Mouse (Mus musculus) forebrain, embryonic 12.5 days (tissue): Measurements from ENCODE around the gene Rmdn3. TPM values are rescaled to one million over a fixed set of nuclear protein-coding genes. Genes with fewer than 3 reads are reported as not detected.

Source experiments
- ATAC-seq: fragments of 200-750 bp; cut with Nextera tagmentation; 2 replicates; pipeline ENCODE4 v1.8.0; 2017; ENCODE audit warnings: moderate TSS enrichment; ENCODE audit not compliant: low FRiP score
- H3K27ac ChIP-seq: fragments of 300-500 bp; sonication (generic); 2 replicates; pipeline ENCODE4 v1.5.1; 2016; ENCODE audit warnings: mild to moderate bottlenecking
- H3K27me3 ChIP-seq: fragments of 300-500 bp; sonication (generic); 2 replicates; pipeline ENCODE4 v1.6.1; 2016; ENCODE audit warnings: mild to moderate bottlenecking
- H3K36me3 ChIP-seq: fragments of 300-500 bp; sonication (generic); replicated peaks from 2 replicates; pipeline ENCODE4 v1.6.1; 2016; ENCODE audit warnings: mild to moderate bottlenecking
- H3K4me1 ChIP-seq: fragments of 300-500 bp; sonication (generic); 2 replicates; pipeline ENCODE4 v1.6.1; 2016
- H3K4me2 ChIP-seq: fragments of 300-500 bp; sonication (generic); 2 replicates; pipeline ENCODE4 v1.6.1; 2016; ENCODE audit warnings: mild to moderate bottlenecking, moderate library complexity
- H3K4me3 ChIP-seq: fragments of 300-500 bp; sonication (generic); replicated peaks from 2 replicates; pipeline ENCODE4 v1.5.1; 2016; ENCODE audit warnings: mild to moderate bottlenecking
- H3K9ac ChIP-seq: fragments of 300-500 bp; sonication (generic); 2 replicates; pipeline ENCODE4 v1.6.1; 2016; ENCODE audit warnings: mild to moderate bottlenecking
- H3K9me3 ChIP-seq: fragments of 300-500 bp; sonication (generic); 2 replicates; pipeline ENCODE4 v1.6.1; 2016
- WGBS: fragments of 180-500 bp; shearing (Covaris S2); methylation state at CpG from one replicate; pipeline ENCODE4 v1.1.7; 2016; 5-methylcytosine and 5-hydroxymethylcytosine counted together
- polyA plus RNA-seq: library from polyadenylated mRNA; unstranded; fragments of >200 nt; fragmentation: Nextera tagmentation; extraction: Ambion mirVana; gene quantifications from 2 replicates; pipeline ENCODE4 v1.2.1, GENCODE M21; 2016

Rmdn3 gene
- polyA plus RNA-seq, 1 experiment from 2014 or later: 43.6 TPM

- Histone ChIP-seq H3K27me3 (no peaks in the 10 kb centered on the region), H3K4me3 (no peak overlapping the region), H3K9ac (no peak overlapping the region), H3K27ac (no peak overlapping the region), H3K36me3 (peaks cover 38% of the 10 kb centered on the region), H3K4me2 (no peak overlapping the region), H3K4me1 (peaks cover 25% of the 10 kb centered on the region), H3K9me3 (no peaks in the 10 kb centered on the region)
- WGBS: 90% methylated on average over 5 of the region's 5 CpGs
- no peak for ATAC-seq
Measured at GRCm38 (mm10) chr2:119177384-119177939, 20.6 kb upstream of the Rmdn3 start.

GRCm38 (mm10) chr2:119176761-119177160 lies 19.9 kb upstream of the Rmdn3 start:
- Histone ChIP-seq H3K27me3 (no peaks in the 10 kb centered on the region), H3K9ac (no peak overlapping the region), H3K36me3 (peaks cover 38% of the 10 kb centered on the region), H3K4me3 (no peak overlapping the region), H3K27ac (no peak overlapping the region), H3K4me1 (peaks cover 31% of the 10 kb centered on the region), H3K9me3 (no peaks in the 10 kb centered on the region), H3K4me2 (no peak overlapping the region)
- ATAC-seq: no peak
- 59% methylated on average over 3 of the region's 3 CpGs for WGBS

GRCm38 (mm10) chr2:119175614-119176013 lies 18.8 kb upstream of the Rmdn3 start:
- H3K4me2 ChIP-seq: no peak overlapping the region
- H3K27ac ChIP-seq: no peak overlapping the region
- no peak overlapping the region for H3K9ac ChIP-seq
- no peak overlapping the region for H3K4me3 ChIP-seq
- ATAC-seq: no peak
- peaks cover 31% of the 10 kb centered on the region for H3K4me1 ChIP-seq
- H3K9me3 ChIP-seq: no peaks in the 10 kb centered on the region
- H3K27me3 ChIP-seq: no peaks in the 10 kb centered on the region
- 75% methylated on average over 6 of the region's 6 CpGs for WGBS
- peaks cover 34% of the 10 kb centered on the region for H3K36me3 ChIP-seq

DNA sequence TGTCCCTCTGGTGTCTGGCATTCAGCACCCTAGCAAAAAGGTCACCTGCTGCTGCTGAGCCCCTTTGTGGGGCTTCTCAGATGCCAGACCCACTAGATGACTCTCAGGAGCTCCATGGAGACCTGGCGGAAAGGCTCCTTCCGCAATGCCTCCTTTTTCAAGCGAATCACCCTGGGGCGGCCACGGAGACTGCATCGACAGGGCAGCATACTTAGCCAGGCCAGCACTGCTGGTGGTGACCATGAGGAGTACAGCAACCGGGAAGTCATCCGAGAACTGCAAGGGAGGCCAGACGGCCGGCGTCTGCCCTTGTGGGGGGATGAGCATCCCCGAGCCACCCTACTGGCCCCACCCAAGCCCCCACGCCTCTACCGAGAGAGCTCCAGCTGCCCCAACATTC lies 18.0 kb upstream of the Rmdn3 start:
- Histone ChIP-seq H3K9ac (no peak overlapping the region), H3K9me3 (no peaks in the 10 kb centered on the region), H3K4me1 (peaks cover 31% of the 10 kb centered on the region), H3K36me3 (peaks cover 26% of the 10 kb centered on the region), H3K27me3 (0 out of 2 replicates have a peak, but pooled peaks cover 4% of the 10 kb centered on the region), H3K27ac (no peak overlapping the region), H3K4me3 (no peak overlapping the region), H3K4me2 (no peak overlapping the region)
- ATAC-seq: no peak
- WGBS: 59% methylated on average over 14 of the region's 14 CpGs

- Histone ChIP-seq H3K4me1 (peaks cover 31% of the 10 kb centered on the region), H3K27ac (0 out of 2 replicates have a peak within 1 kb of the TSS, but pooled peaks have one; percentile 47), H3K9ac (0 out of 2 replicates have a peak within 1 kb of the TSS, but pooled peaks have one; percentile 17), H3K4me2 (0 out of 2 replicates have a peak within 1 kb of the TSS, but pooled peaks have one; percentile 1), H3K27me3 (peaks cover 11% of the 10 kb centered on the region; the same call in 1 of the 2 replicates), H3K4me3 (no peak within 1 kb of the TSS), H3K36me3 (peaks cover 19% of the 10 kb centered on the region; the same call in 1 of the 2 replicates), H3K9me3 (no peaks in the 10 kb centered on the region)
- no peak; the same call in 1 of the 2 replicates for ATAC-seq
- WGBS: 28% methylated on average over 8 of the region's 8 CpGs
Measured at GRCm38 (mm10) chr2:119173991-119174651, 17.3 kb upstream of the Rmdn3 start, which contains the start of gene Gm14137. Gm14137 (plus strand) TSS chr2:119174509.

GRCm38 (mm10) chr2:119172862-119173576 lies 16.2 kb upstream of the Rmdn3 start:
- H3K4me1 ChIP-seq: peaks cover 32% of the 10 kb centered on the region
- H3K4me2 ChIP-seq: 0 out of 2 replicates have a peak overlapping the region, but pooled peaks have one; percentile 1
- H3K27me3 ChIP-seq: peaks cover 22% of the 10 kb centered on the region
- H3K4me3 ChIP-seq: no peak overlapping the region
- ATAC-seq: peak; percentile 46; the same call in 1 of the 2 replicates
- peak overlapping the region; percentile 47; the same call in 1 of the 2 replicates for H3K27ac ChIP-seq
- peaks cover 10% of the 10 kb centered on the region; the same call in 1 of the 2 replicates for H3K36me3 ChIP-seq
- H3K9me3 ChIP-seq: no peaks in the 10 kb centered on the region
- 0 out of 2 replicates have a peak overlapping the region, but pooled peaks have one; percentile 17 for H3K9ac ChIP-seq
- WGBS: 27% methylated on average over 13 of the region's 13 CpGs

DNA sequence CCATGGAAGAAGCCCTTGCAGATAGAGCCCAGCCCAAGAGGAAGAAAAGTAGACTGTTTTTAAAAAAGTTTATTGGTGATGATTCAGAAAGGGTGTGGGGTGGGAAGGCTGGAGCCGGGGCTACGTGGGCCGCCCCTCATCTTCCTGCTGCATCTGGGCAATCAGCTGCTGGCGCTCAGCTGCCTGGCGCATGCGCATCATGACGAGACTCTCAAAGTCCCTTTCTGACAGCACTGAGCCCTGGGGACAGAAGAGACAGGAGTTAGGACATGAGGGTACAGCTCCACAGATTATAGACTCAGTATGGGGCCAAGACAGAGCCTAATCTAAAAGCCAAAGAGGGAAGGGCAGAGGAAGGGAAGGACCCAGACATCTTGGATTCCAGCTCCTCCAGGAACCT lies 15.6 kb upstream of the Rmdn3 start:
- H3K4me1 ChIP-seq: peaks cover 37% of the 10 kb centered on the region
- H3K4me3 ChIP-seq: no peak overlapping the region
- H3K27me3 ChIP-seq: peaks cover 28% of the 10 kb centered on the region
- H3K4me2 ChIP-seq: no peak overlapping the region
- no peaks in the 10 kb centered on the region for H3K9me3 ChIP-seq
- peak overlapping the region; percentile 38; the same call in 1 of the 2 replicates for H3K27ac ChIP-seq
- H3K9ac ChIP-seq: no peak overlapping the region
- WGBS: 84% methylated on average over 7 of the region's 7 CpGs
- ATAC-seq: no peak
- H3K36me3 ChIP-seq: 0 out of 2 replicates have a peak, but pooled peaks cover 6% of the 10 kb centered on the region

- Histone ChIP-seq H3K36me3 (no peaks in the 10 kb centered on the region), H3K9ac (no peak overlapping the region), H3K4me2 (no peak overlapping the region), H3K27ac (no peak overlapping the region), H3K4me1 (peaks cover 45% of the 10 kb centered on the region), H3K4me3 (no peak overlapping the region), H3K27me3 (peaks cover 37% of the 10 kb centered on the region), H3K9me3 (no peaks in the 10 kb centered on the region)
- ATAC-seq: no peak
- WGBS: 89% methylated on average over 8 of the region's 8 CpGs
Measured at GRCm38 (mm10) chr2:119171574-119171973, 14.7 kb upstream of the Rmdn3 start.

- no peak overlapping the region for H3K4me3 ChIP-seq
- H3K36me3 ChIP-seq: no peaks in the 10 kb centered on the region
- H3K4me1 ChIP-seq: peaks cover 47% of the 10 kb centered on the region
- no peak overlapping the region for H3K4me2 ChIP-seq
- H3K27me3 ChIP-seq: peaks cover 49% of the 10 kb centered on the region
- ATAC-seq: no peak
- WGBS: 92% methylated on average over 2 of the region's 2 CpGs
- H3K27ac ChIP-seq: no peak overlapping the region
- H3K9ac ChIP-seq: no peak overlapping the region
- H3K9me3 ChIP-seq: no peaks in the 10 kb centered on the region
Measured at GRCm38 (mm10) chr2:119170282-119170681, 13.4 kb upstream of the Rmdn3 start.

DNA sequence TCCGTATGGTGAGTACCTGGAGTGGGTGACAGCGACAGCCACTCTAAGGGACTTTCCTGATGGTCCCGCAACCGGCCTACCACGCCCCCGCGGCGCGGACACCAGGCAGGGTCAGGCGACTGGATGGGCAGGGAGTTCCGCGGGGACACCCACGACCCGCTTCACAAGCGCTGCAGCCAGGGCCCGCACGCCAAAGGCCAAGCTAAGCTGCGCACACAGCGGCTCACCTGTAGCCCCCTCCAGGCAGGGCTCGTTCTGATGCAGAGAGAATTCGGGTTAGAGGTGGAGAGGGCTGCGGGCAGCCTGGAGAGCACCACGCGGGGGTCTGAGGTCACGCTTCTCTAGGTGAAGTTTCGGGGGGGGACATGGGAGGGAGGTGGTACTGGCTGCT lies 11.0 kb upstream of the Rmdn3 start:
- Histone ChIP-seq H3K27me3 (peaks cover 61% of the 10 kb centered on the region), H3K9me3 (no peaks in the 10 kb centered on the region), H3K27ac (no peak overlapping the region), H3K4me3 (peak overlapping the region; percentile 51), H3K4me1 (peaks cover 25% of the 10 kb centered on the region), H3K36me3 (no peaks in the 10 kb centered on the region), H3K4me2 (peak overlapping the region; percentile 91), H3K9ac (peak overlapping the region; percentile 48)
- WGBS: 2% methylated on average over 26 of the region's 26 CpGs
- ATAC-seq: peak; percentile 44; the same call in 1 of the 2 replicates

GRCm38 (mm10) chr2:119166901-119167865 lies 10.3 kb upstream of the Rmdn3 start, which contains the start of gene Gchfr:
Gchfr (plus strand) TSS chr2:119167773.
- H3K4me1 ChIP-seq: peaks cover 19% of the 10 kb centered on the region
- ATAC-seq: peak; percentile 86
- H3K9me3 ChIP-seq: no peaks in the 10 kb centered on the region
- WGBS: under 1% methylated on average over 60 of the region's 60 CpGs
- peak within 1 kb of the TSS; percentile 91 for H3K4me2 ChIP-seq
- no peak within 1 kb of the TSS for H3K27ac ChIP-seq
- H3K4me3 ChIP-seq: peak within 1 kb of the TSS; percentile 51
- H3K27me3 ChIP-seq: peaks cover 61% of the 10 kb centered on the region
- H3K9ac ChIP-seq: peak within 1 kb of the TSS; percentile 48
- no peaks in the 10 kb centered on the region for H3K36me3 ChIP-seq
